Mouse (Mus musculus) midbrain, postnatal 0 days (tissue): ENCODE results near the gene Larp6. TPM values are rescaled to one million over a fixed set of nuclear protein-coding genes. Genes with fewer than 3 reads are reported as not detected.

Experiments used
- ATAC-seq: fragments of 200-750 bp; cut with Nextera tagmentation; 2 replicates; pipeline ENCODE4 v1.8.0; 2017; ENCODE audit warnings: moderate number of reproducible peaks, mild to moderate bottlenecking, moderate TSS enrichment, moderate library complexity; ENCODE audit not compliant: low FRiP score
- DNase-seq: peaks from one replicate; pipeline ENCODE4 v3.0.0-alpha.2; 2015; ENCODE audit warnings: low spot score
- H3K27ac ChIP-seq: fragments of 300-500 bp; sonication (generic); 2 replicates; pipeline ENCODE4 v1.5.1; 2014; ENCODE audit warnings: low read depth, mild to moderate bottlenecking, low read length, mixed read lengths
- H3K27me3 ChIP-seq: fragments of 300-500 bp; sonication (generic); 2 replicates; pipeline ENCODE4 v1.6.1; 2014; ENCODE audit warnings: low read length, control low read depth, mixed read lengths; ENCODE audit not compliant: insufficient read depth
- H3K36me3 ChIP-seq: fragments of 300-500 bp; sonication (generic); 2 replicates; pipeline ENCODE4 v1.6.1; 2014; ENCODE audit warnings: low read length, control low read depth, mixed read lengths; ENCODE audit not compliant: insufficient read depth
- H3K4me1 ChIP-seq: fragments of 300-500 bp; sonication (generic); 2 replicates; pipeline ENCODE4 v1.6.1; 2014; ENCODE audit warnings: mild to moderate bottlenecking, control low read depth, antibody characterized with exemption, low read length, mixed read lengths; ENCODE audit not compliant: insufficient read depth
- H3K4me2 ChIP-seq: fragments of 300-500 bp; sonication (generic); 2 replicates; pipeline ENCODE4 v1.6.1; 2014; ENCODE audit warnings: low read depth, mild to moderate bottlenecking, low read length, mixed read lengths; ENCODE audit not compliant: poor library complexity, severe bottlenecking
- H3K4me3 ChIP-seq: fragments of 300-500 bp; sonication (generic); 2 replicates; pipeline ENCODE4 v1.5.1; 2014; ENCODE audit warnings: low read depth, mild to moderate bottlenecking, low read length, moderate library complexity
- H3K9ac ChIP-seq: fragments of 300-500 bp; sonication (generic); replicated peaks from 2 replicates; pipeline ENCODE4 v1.6.1; 2014; ENCODE audit warnings: mild to moderate bottlenecking, low read length, moderate library complexity, mixed read lengths; ENCODE audit not compliant: poor library complexity, severe bottlenecking
- H3K9me3 ChIP-seq: fragments of 300-500 bp; sonication (generic); 2 replicates; pipeline ENCODE4 v1.6.1; 2016; ENCODE audit warnings: low read length, control low read depth
- CTCF ChIP-seq: IDR thresholded peaks from 2 replicates; pipeline ENCODE4 v1.5.1; 2016; ENCODE audit warnings: antibody characterized with exemption, mild to moderate bottlenecking
- WGBS: fragments of 180-500 bp; shearing (Covaris S2); extraction: QIAGEN DNeasy Blood & Tissue Kit; methylation state at CpG from one replicate; pipeline ENCODE4 v1.1.7; 2014; 5-methylcytosine and 5-hydroxymethylcytosine counted together
- polyA plus RNA-seq: library from polyadenylated mRNA; unstranded; fragments of >200 nt; fragmentation: Nextera tagmentation; extraction: Ambion mirVana; gene quantifications from 2 replicates; pipeline ENCODE4 v1.2.1, GENCODE M21; 2015
- total RNA-seq: library from RNA; depleted of rRNA; stranded (reverse); fragments of >200 nt; gene quantifications from 2 replicates; pipeline ENCODE4 v1.2.3, GENCODE M21; 2014; rRNA removed

The Larp6 gene
- total and polyA plus RNA-seq, 2 experiments from 2014 or later: 30.4 to 37.3 TPM

GRCm38 (mm10) chr9:60769711-60770111, 56.9 kb downstream of the Larp6 start:
- 79% methylated on average over 6 of the region's 6 CpGs for WGBS
- Histone ChIP-seq H3K36me3 (no peaks in the 10 kb centered on the region), H3K27me3 (no peaks in the 10 kb centered on the region), H3K4me2 (no peak overlapping the region), H3K9ac (no peak overlapping the region), H3K9me3 (no peaks in the 10 kb centered on the region), H3K4me1 (no peaks in the 10 kb centered on the region), H3K4me3 (no peak overlapping the region), H3K27ac (no peak overlapping the region)
- DNase-seq (no peak), ATAC-seq (no peak)
- no peak for TF ChIP-seq CTCF

- no peak overlapping the region for H3K4me2 ChIP-seq
- DNase-seq: no peak
- no peak for TF ChIP-seq CTCF
- no peaks in the 10 kb centered on the region for H3K27me3 ChIP-seq
- H3K27ac ChIP-seq: no peak overlapping the region
- H3K4me3 ChIP-seq: no peak overlapping the region
- H3K36me3 ChIP-seq: no peaks in the 10 kb centered on the region
- 84% methylated on average over 2 of the region's 2 CpGs for WGBS
- no peak overlapping the region for H3K9ac ChIP-seq
- no peaks in the 10 kb centered on the region for H3K9me3 ChIP-seq
- H3K4me1 ChIP-seq: no peaks in the 10 kb centered on the region
- no peak for ATAC-seq
Observed at GRCm38 (mm10) chr9:60773713-60774112, 60.9 kb downstream of the Larp6 start.

GRCm38 (mm10) chr9:60776899-60777298, 64.1 kb downstream of the Larp6 start:
- DNase-seq (no peak), ATAC-seq (no peak)
- Histone ChIP-seq H3K27ac (no peak overlapping the region), H3K4me1 (no peaks in the 10 kb centered on the region), H3K27me3 (no peaks in the 10 kb centered on the region), H3K4me3 (no peak overlapping the region), H3K9me3 (no peaks in the 10 kb centered on the region), H3K4me2 (no peak overlapping the region), H3K36me3 (no peaks in the 10 kb centered on the region), H3K9ac (no peak overlapping the region)
- no peak for TF ChIP-seq CTCF
- 90% methylated on average over 9 of the region's 9 CpGs for WGBS

- no peaks in the 10 kb centered on the region for H3K4me1 ChIP-seq
- TF ChIP-seq CTCF: no peak
- no peak overlapping the region for H3K9ac ChIP-seq
- DNase-seq (no peak), ATAC-seq (no peak)
- no peak overlapping the region for H3K4me2 ChIP-seq
- H3K27ac ChIP-seq: no peak overlapping the region
- WGBS: 55% methylated on average over 9 of the region's 9 CpGs
- H3K27me3 ChIP-seq: no peaks in the 10 kb centered on the region
- no peaks in the 10 kb centered on the region for H3K36me3 ChIP-seq
- no peaks in the 10 kb centered on the region for H3K9me3 ChIP-seq
- no peak overlapping the region for H3K4me3 ChIP-seq
Observed at GRCm38 (mm10) chr9:60782057-60782789, 69.4 kb downstream of the Larp6 start.

- Histone ChIP-seq H3K4me1 (no peaks in the 10 kb centered on the region), H3K27me3 (no peaks in the 10 kb centered on the region), H3K36me3 (no peaks in the 10 kb centered on the region), H3K27ac (no peak overlapping the region), H3K9ac (no peak overlapping the region), H3K4me2 (no peak overlapping the region), H3K9me3 (no peaks in the 10 kb centered on the region), H3K4me3 (no peak overlapping the region)
- no peak for ATAC-seq
- TF ChIP-seq CTCF: no peak
- WGBS: 69% methylated on average over 4 of the region's 4 CpGs
- no peak for DNase-seq
Observed at GRCm38 (mm10) chr9:60785069-60785468, 72.3 kb downstream of the Larp6 start.

GRCm38 (mm10) chr9:60787517-60788110, 74.8 kb downstream of the Larp6 start:
- H3K9ac ChIP-seq: no peak overlapping the region
- H3K27ac ChIP-seq: no peak overlapping the region
- H3K9me3 ChIP-seq: no peaks in the 10 kb centered on the region
- no peak overlapping the region for H3K4me3 ChIP-seq
- ATAC-seq (no peak), DNase-seq (no peak)
- no peaks in the 10 kb centered on the region for H3K4me1 ChIP-seq
- H3K36me3 ChIP-seq: no peaks in the 10 kb centered on the region
- no peaks in the 10 kb centered on the region for H3K27me3 ChIP-seq
- TF ChIP-seq CTCF: no peak
- WGBS: 35% methylated on average over 2 of the region's 2 CpGs
- H3K4me2 ChIP-seq: no peak overlapping the region

Other genes starting within 250 kb of the Larp6 start
- gene Thsd4, start 190.9 kb upstream of the Larp6 start, total RNA-seq: 20.8 and 23.6 TPM in 2 replicates
- gene Thsd4, start 190.9 kb upstream of the Larp6 start, polyA plus RNA-seq: 3.6 and 4.8 TPM in 2 replicates
- gene Lrrc49, start 24.8 kb upstream of the Larp6 start, total RNA-seq: 79.2 and 86.5 TPM in 2 replicates
- 69.2 and 72.0 TPM in 2 replicates for gene Lrrc49, start 24.8 kb upstream of the Larp6 start, polyA plus RNA-seq
- gene Uaca, start 81.6 kb downstream of the Larp6 start, total RNA-seq: 6.1 and 8.9 TPM in 2 replicates
- 10.8 and 11.5 TPM in 2 replicates for gene Uaca, start 81.6 kb downstream of the Larp6 start, polyA plus RNA-seq